Mouse (Mus musculus) erythroid progenitor cell, adult 5-6 weeks (primary cell): ENCODE data around the gene Mup10. TPM values are rescaled to one million over a fixed set of nuclear protein-coding genes. Genes with fewer than 3 reads are reported as not detected.
"Not testable (repeated sequence)": the region's sequence is repeated elsewhere in the genome, so short reads cannot be mapped to it uniquely, and the experiment has no call there.

ENCODE experiments used
- ATAC-seq: replicated peaks from 2 replicates; pipeline ENCODE4 v1.8.0; 2016; ENCODE audit warnings: moderate number of reproducible peaks, mild to moderate bottlenecking, moderate TSS enrichment, inconsistent platforms; ENCODE audit not compliant: poor library complexity, low FRiP score, severe bottlenecking
- total RNA-seq, 2 experiments: library from RNA; stranded (forward) in 1 of 2; stranded (reverse) in 1 of 2; fragments of 150-400 nt in 1 of 2; fragments of 186-747, 209-891 nt in 1 of 2; gene quantifications; 2 replicates each; pipeline versions ENCODE4 v1.2.3 to v1.2.4; 2015 to 2017; ENCODE audit warnings: low replicate concordance in 2 of 2

The Mup10 gene
- total RNA-seq (2015; ENCODE audit: low replicate concordance) (not detected in 2 replicates), total RNA-seq (2017; ENCODE audit: low replicate concordance) (not detected in 2 replicates)

DNA sequence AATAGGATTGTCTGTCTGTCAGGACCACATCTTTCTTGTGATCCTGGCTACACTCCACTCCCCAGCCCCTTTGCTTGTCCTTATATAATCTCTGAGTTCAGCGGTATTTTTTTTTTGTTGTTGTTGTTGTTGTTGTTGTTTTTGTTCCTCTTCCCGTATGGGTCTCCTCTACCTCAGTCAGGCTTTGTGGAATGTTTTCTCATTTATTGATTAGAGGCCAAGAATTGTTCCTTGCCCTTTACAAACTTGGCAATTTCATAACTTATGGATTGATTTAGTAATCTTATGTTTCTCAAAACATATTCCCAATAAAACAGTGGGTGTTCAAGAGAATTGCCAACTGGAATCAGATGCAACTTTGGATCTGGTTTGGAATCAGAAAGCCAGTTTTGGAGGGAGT is at the start of gene Mup10:
Mup10 (minus strand) TSS at position 101 of the 400 bp plus-strand sequence.
- ATAC-seq, result not testable (repeated sequence)

Other genes with a start within 250 kb of the Mup10 start
- not detected in 2 replicates for gene Mup9, start 160.2 kb downstream of the Mup10 start, total RNA-seq (2015; ENCODE audit: low replicate concordance)
- not detected in 2 replicates for gene Mup9, start 160.2 kb downstream of the Mup10 start, total RNA-seq (2017; ENCODE audit: low replicate concordance)
- gene Mup1, start 80.2 kb downstream of the Mup10 start, total RNA-seq (2015; ENCODE audit: low replicate concordance), result not detected in 2 replicates
- not detected in 2 replicates for gene Mup1, start 80.2 kb downstream of the Mup10 start, total RNA-seq (2017; ENCODE audit: low replicate concordance)
- gene Mup11, start 80.2 kb upstream of the Mup10 start, total RNA-seq (2015; ENCODE audit: low replicate concordance), result not detected in 2 replicates
- not detected in 2 replicates for gene Mup11, start 80.2 kb upstream of the Mup10 start, total RNA-seq (2017; ENCODE audit: low replicate concordance)
- gene Mup12, start 159.1 kb upstream of the Mup10 start, total RNA-seq (2015; ENCODE audit: low replicate concordance), result not detected in 2 replicates
- gene Mup12, start 159.1 kb upstream of the Mup10 start, total RNA-seq (2017; ENCODE audit: low replicate concordance), result not detected in 2 replicates
- gene Mup22, start 239.3 kb upstream of the Mup10 start, total RNA-seq (2015; ENCODE audit: low replicate concordance), result not detected in 2 replicates
- not detected in 2 replicates for gene Mup22, start 239.3 kb upstream of the Mup10 start, total RNA-seq (2017; ENCODE audit: low replicate concordance)